Mouse (Mus musculus) heart, adult 2 months (tissue): ENCODE data around the gene B4galt3.
"Not testable (repeated sequence)": the region's sequence is repeated elsewhere in the genome, so short reads cannot be mapped to it uniquely, and the experiment has no call there.

Experiments
- CTCF ChIP-seq: fragments of 200-600 bp; IDR thresholded peaks from 2 replicates; pipeline ENCODE4 v1.8.1; 2022; ENCODE audit warnings: antibody characterized with exemption, mild to moderate bottlenecking, moderate library complexity
- EP300 ChIP-seq: fragments of 200-500 bp; IDR thresholded peaks from 2 replicates; pipeline ENCODE4 v1.6.1; 2011; ENCODE audit warnings: low read depth, low read length, control low read depth; ENCODE audit not compliant: insufficient read depth
- POLR2A ChIP-seq: fragments of 200-500 bp; IDR thresholded peaks from 2 replicates; pipeline ENCODE4 v1.6.1; 2011; ENCODE audit warnings: mild to moderate bottlenecking, low read depth, low read length, control low read depth; ENCODE audit not compliant: insufficient read depth

GRCm38 (mm10) chr1:171241952-171242351 is 28.2 kb upstream of the B4galt3 start:
- TF ChIP-seq POLR2A, EP300: not testable (repeated sequence)
- peak; percentile 17; the same call in 1 of the 2 replicates for TF ChIP-seq CTCF
